Mouse (Mus musculus) hindbrain, embryonic 12.5 days (tissue): Measurements from ENCODE around the gene Mrpl54. TPM values are rescaled to one million over a fixed set of nuclear protein-coding genes. Genes with fewer than 3 reads are reported as not detected.
A peak's percentile ranks its signal among the peaks of the same experiment; 100 is the strongest.
"Not testable (repeated sequence)": the region's sequence is repeated elsewhere in the genome, so short reads cannot be mapped to it uniquely, and the experiment has no call there.

Experiments
- ATAC-seq: fragments of 200-750 bp; cut with Nextera tagmentation; 2 replicates; pipeline ENCODE4 v1.8.0; 2017; ENCODE audit warnings: moderate TSS enrichment; ENCODE audit not compliant: low FRiP score
- H3K27ac ChIP-seq: fragments of 300-500 bp; sonication (generic); 2 replicates; pipeline ENCODE4 v1.5.1; 2016; ENCODE audit warnings: mild to moderate bottlenecking
- H3K27me3 ChIP-seq: fragments of 300-500 bp; sonication (generic); 2 replicates; pipeline ENCODE4 v1.6.1; 2016; ENCODE audit warnings: mild to moderate bottlenecking
- H3K36me3 ChIP-seq: fragments of 300-500 bp; sonication (generic); 2 replicates; pipeline ENCODE4 v1.6.1; 2016; ENCODE audit warnings: mild to moderate bottlenecking
- H3K4me1 ChIP-seq: fragments of 300-500 bp; sonication (generic); 2 replicates; pipeline ENCODE4 v1.6.1; 2016
- H3K4me2 ChIP-seq: fragments of 300-500 bp; sonication (generic); replicated peaks from 2 replicates; pipeline ENCODE4 v1.6.1; 2016; ENCODE audit warnings: mild to moderate bottlenecking
- H3K4me3 ChIP-seq: fragments of 300-500 bp; sonication (generic); 2 replicates; pipeline ENCODE4 v1.5.1; 2016; ENCODE audit warnings: mild to moderate bottlenecking
- H3K9ac ChIP-seq: fragments of 300-500 bp; sonication (generic); 2 replicates; pipeline ENCODE4 v1.6.1; 2016; ENCODE audit warnings: mild to moderate bottlenecking, moderate library complexity
- H3K9me3 ChIP-seq: fragments of 300-500 bp; sonication (generic); replicated peaks from 2 replicates; pipeline ENCODE4 v1.6.1; 2016; ENCODE audit warnings: mild to moderate bottlenecking
- whole genome bisulfite sequencing: fragments of 180-500 bp; shearing (Covaris S2); methylation state at CpG from one replicate; pipeline ENCODE4 v1.1.7; 2016; 5-methylcytosine and 5-hydroxymethylcytosine counted together
- polyA plus RNA-seq: library from polyadenylated mRNA; unstranded; fragments of >200 nt; fragmentation: Nextera tagmentation; extraction: Ambion mirVana; gene quantifications from 2 replicates; pipeline ENCODE4 v1.2.1, GENCODE M21; 2016

The Mrpl54 gene
- polyA plus RNA-seq, 1 experiment from 2014 or later = 155 TPM

DNA sequence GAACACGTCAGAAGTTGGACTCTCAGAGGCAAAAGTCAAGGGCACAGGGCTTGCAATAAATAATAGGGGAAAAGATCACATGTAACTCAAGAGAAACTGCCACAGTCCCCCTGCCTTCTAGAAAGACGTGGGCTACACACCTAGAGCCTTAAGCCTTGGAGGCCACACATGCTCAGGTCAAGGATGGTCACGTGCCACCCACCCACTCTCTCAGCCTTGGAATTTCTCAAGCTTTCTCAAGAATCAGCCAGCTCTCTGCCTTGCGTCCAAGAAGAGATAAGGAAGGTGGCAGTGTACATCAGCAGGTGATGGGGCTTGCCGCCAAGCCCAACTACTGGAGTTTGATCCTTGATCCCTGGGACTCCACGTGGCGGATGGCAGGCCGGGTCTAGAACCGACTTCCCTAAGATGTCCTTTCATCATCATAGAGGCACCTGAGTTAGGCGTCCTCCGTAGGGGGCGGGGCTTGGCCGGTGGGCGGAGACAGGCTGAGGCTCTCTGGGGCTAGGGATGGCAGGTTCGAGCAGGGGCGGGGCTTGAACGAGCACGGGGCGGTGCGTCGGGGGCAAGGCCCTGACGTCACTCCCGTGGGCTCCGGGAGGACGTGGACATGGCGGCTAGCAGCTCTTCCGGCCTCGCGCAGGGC, 34.0 kb downstream of the Mrpl54 start, which contains the start of gene Zfr2:
Gene Zfr2 (plus strand): TSS at position 576 of the 646 bp plus-strand sequence.
- Histone ChIP-seq H3K9ac (peak within 1 kb of the TSS; percentile 77), H3K9me3 (no peaks in the 10 kb centered on the region), H3K27ac (0 out of 2 replicates have a peak within 1 kb of the TSS, but pooled peaks have one; percentile 23), H3K4me2 (peak within 1 kb of the TSS; percentile 78), H3K27me3 (peaks cover 22% of the 10 kb centered on the region), H3K4me1 (peaks cover 40% of the 10 kb centered on the region), H3K36me3 (no peaks in the 10 kb centered on the region), H3K4me3 (peak within 1 kb of the TSS; percentile 64)
- WGBS = 8% methylated on average over 29 of the region's 29 CpGs
- ATAC-seq = peak; percentile 53

DNA sequence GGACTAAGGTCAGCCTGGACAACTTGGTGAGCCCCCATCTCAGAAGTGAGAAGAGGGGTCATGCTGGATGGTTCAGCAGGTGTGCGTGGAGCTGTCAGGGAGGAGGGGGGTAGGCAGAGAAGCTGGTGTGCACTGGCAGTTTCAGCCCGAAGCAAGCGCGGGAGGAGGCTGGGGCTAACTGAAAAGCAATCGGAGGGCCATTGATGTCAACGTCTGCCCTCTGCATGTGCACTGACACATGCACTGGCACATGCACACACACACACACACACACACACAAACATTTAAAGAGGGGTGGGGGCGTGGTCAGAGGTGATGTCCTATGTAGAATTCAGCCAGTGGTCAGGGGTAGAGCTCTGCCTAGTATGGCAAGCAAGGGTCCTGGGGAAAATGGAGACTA, 35.3 kb downstream of the Mrpl54 start:
- 0 out of 2 replicates have a peak, but pooled peaks have one; percentile 1 for ATAC-seq
- peak overlapping the region; percentile 27; the same call in 1 of the 2 replicates for H3K9ac ChIP-seq

DNA sequence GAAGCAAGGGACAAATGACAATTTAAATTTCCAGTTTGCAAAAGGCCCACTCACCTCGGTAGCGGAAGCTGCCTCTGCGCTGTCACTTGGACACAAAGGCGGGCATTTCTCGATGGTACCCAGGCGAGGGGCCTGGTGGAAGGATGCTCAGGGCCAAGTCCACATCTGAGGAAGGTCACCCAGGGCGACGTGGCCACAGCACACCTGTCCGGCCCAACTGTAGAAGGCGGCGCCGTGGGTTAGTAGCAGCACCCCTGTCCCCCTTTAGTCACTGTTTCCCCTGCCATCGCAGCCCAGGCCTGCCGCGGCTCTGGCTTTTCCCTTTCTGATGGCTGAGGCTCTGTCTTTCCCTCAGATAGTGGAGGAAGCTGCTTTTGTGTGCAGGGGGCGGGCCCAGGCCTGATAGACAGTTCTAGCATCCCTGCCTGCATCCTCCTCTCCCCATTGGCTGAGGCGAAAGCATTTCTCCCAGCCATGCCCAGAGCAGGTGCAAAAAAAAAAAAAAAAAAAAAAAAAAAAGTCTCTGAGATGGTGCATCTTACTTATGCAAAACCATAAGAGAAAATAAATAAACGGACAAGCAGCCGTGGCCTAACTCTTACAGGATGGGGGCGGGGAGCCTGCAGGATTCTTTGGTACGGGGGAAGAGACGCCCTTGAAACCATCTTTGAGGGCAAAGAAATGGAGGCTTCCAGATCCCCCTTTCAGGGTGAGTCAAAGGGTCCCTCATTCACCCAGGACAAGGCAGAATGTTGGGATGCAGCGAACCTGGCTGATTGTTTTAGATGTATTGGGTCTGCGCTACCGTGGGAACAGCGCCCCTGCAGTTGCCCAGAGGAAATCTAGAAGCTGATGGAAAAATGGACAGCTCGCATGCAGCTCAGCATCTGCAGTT, 36.0 kb downstream of the Mrpl54 start, which contains the start of gene Atcay:
Gene Atcay (minus strand): TSS at position 396 of the 895 bp plus-strand sequence.
- Histone ChIP-seq H3K9me3 (no peaks in the 10 kb centered on the region), H3K4me3 (peak within 1 kb of the TSS; percentile 58), H3K27ac (peak within 1 kb of the TSS; percentile 85), H3K9ac (peak within 1 kb of the TSS; percentile 77), H3K4me2 (peak within 1 kb of the TSS; percentile 62), H3K4me1 (peaks cover 36% of the 10 kb centered on the region), H3K36me3 (no peaks in the 10 kb centered on the region), H3K27me3 (peaks cover 17% of the 10 kb centered on the region; the same call in 1 of the 2 replicates)
- WGBS = 7% methylated on average over 27 of the region's 27 CpGs
- peak; percentile 90 for ATAC-seq

More for the DNA sequence above, 35.3 kb downstream of the Mrpl54 start:
- Histone ChIP-seq H3K4me2 (peak overlapping the region; percentile 62), H3K9me3 (no peaks in the 10 kb centered on the region), H3K4me1 (peaks cover 38% of the 10 kb centered on the region), H3K36me3 (no peaks in the 10 kb centered on the region), H3K27me3 (peaks cover 17% of the 10 kb centered on the region; the same call in 1 of the 2 replicates), H3K4me3 (peak overlapping the region; percentile 58), H3K27ac (peak overlapping the region; percentile 85)
- 48% methylated on average over 7 of the region's 7 CpGs for WGBS

DNA sequence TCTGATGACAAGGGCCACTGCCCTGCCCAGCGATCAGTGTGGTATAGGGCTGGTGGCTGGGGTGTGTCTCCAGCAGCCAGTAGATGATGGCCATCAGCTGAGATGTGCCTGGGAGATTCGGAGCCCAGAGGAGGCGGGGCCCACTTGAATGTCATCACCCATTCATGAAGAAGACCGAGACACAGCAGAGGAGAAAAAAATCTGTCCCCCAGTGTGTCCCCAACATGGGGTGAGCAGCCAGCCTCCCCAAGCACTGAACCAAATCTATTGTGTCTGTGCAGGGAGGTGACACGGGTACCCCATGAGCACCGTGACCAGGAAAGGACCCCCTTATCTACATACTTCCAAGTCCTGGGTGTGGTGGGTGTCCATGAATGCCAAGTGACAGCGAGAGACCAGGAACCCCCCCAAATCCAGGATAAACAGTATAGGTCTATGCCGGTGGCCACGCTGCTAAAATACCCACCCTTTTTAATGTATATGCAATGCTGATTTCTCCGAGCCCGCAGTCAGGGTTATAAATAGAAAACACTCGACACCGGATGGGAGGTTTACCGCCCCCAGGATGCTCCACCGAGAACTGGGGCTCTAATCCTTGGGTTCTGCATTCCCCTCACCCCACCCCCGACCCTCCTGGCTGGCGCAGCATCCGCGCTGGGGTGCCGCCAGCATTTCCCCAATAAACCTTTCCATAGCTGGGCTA, 36.8 kb downstream of the Mrpl54 start:
- H3K9ac ChIP-seq = peak overlapping the region; percentile 77

DNA sequence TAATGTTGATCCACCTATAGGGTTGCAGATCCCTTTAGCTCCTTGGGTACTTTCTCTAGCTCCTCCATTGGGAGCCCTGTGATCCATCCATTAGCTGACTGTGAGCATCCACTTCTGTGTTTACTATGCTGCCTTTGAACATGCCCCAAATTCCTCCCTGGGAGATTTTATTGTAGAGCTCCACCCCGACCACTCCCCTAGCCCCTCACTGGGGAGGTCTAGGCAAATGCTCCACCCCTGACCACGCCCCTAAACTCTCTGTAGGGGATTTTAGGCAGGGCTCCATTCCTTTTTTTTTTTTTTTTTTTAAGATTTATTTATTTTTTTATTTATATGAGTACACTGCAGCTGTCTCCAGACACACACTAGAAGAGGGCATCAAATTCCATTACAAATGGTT, 43.0 kb downstream of the Mrpl54 start:
- H3K27ac ChIP-seq, H3K4me2 ChIP-seq, H3K9me3 ChIP-seq, ATAC-seq, H3K4me1 ChIP-seq, H3K9ac ChIP-seq, H3K4me3 ChIP-seq, H3K27me3 ChIP-seq: not testable (repeated sequence)
- WGBS = 73% methylated on average over 2 of the region's 2 CpGs
- peaks cover 35% of the 10 kb centered on the region for H3K36me3 ChIP-seq

More for the DNA sequence above, 36.8 kb downstream of the Mrpl54 start:
- WGBS = 10% methylated on average over 20 of the region's 20 CpGs
- Histone ChIP-seq H3K27ac (peak overlapping the region; percentile 80), H3K4me1 (peaks cover 36% of the 10 kb centered on the region), H3K4me3 (peak overlapping the region; percentile 58), H3K36me3 (no peaks in the 10 kb centered on the region), H3K4me2 (peak overlapping the region; percentile 62), H3K9me3 (no peaks in the 10 kb centered on the region), H3K27me3 (peaks cover 17% of the 10 kb centered on the region; the same call in 1 of the 2 replicates)
- ATAC-seq = peak; percentile 33; the same call in 1 of the 2 replicates

DNA sequence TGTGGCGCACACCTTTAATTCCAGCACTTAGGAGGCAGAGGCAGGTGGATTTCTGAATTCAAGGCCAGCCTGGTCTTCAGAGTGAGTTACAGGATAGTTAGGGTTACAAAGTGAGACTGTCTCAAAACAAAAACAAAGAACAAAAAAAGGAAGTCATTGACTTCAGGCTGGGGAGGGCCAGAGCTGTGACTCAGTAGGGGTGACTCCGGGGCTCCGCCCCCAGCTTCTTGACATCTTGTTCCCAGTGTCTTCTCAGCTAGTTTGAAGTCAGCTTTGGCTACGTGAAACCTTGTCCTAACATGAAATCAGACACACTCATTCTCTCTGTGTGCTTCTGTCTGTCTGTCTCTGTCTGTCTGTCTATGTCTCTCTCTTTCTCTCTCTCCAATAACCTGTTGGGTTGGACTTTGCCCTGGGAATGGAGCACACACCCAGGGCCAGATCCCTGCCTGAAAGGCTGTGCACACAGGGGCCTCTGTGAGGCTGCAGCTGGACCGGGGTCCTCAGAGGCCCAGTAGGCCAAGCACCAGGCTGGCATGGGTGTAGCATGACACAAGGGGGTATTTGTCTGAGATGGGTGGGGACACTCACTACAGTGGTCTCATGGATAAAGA, 45.2 kb downstream of the Mrpl54 start:
- no peaks in the 10 kb centered on the region for H3K4me1 ChIP-seq
- ATAC-seq = no peak
- 87% methylated on average over 5 of the region's 5 CpGs for WGBS
- no peaks in the 10 kb centered on the region for H3K27me3 ChIP-seq
- H3K9me3 ChIP-seq = no peaks in the 10 kb centered on the region
- no peak overlapping the region for H3K9ac ChIP-seq
- H3K36me3 ChIP-seq = peaks cover 48% of the 10 kb centered on the region
- H3K27ac ChIP-seq = no peak overlapping the region
- H3K4me3 ChIP-seq = no peak overlapping the region
- H3K4me2 ChIP-seq = no peak overlapping the region

DNA sequence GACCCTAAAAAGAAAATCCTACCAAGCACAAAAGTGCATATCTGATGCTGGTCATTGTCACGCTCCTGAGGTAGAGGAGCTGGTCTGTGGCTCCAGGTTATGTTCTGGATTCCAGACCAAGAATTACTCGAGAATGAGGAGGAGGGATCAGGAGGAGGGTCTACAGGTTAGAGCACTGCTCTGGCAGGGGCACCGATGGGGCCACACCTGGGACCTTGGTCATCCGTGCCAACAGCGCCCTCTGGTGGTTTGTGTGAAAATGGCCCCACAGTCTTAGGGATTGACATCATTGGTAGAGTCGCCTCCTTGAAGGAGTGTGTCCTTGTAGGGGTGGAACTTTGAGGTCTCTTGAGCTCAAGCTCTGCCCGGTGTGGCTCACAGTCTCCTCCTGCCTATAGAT, 48.8 kb downstream of the Mrpl54 start:
- WGBS = 40% methylated on average over 7 of the region's 7 CpGs

DNA sequence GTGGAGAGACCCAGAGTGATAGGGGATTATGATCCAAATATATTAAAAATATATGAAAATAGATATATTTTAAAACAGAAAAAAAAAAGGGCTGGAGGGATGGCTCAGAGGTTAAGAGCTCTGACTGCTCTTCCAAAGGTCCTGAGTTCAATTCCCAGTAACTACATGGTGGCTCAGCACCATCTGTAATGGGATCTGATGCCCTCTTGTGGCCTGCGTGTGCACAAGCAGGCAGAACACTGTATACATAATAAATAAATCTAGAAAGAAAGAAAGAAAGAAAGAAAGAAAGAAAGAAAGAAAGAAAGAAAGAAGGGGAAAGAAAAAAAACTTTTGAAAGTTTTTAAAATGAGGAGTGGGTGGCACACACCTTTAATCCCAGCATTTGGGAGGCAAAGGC, 49.5 kb downstream of the Mrpl54 start:
- peaks cover 75% of the 10 kb centered on the region for H3K36me3 ChIP-seq
- H3K4me1 ChIP-seq, H3K27ac ChIP-seq, H3K9me3 ChIP-seq, ATAC-seq, H3K9ac ChIP-seq, H3K4me2 ChIP-seq, H3K27me3 ChIP-seq, H3K4me3 ChIP-seq: not testable (repeated sequence)
- 22% methylated on average over 1 of the region's 1 CpGs for WGBS

More for the DNA sequence above, 48.8 kb downstream of the Mrpl54 start:
- Histone ChIP-seq H3K9me3 (no peaks in the 10 kb centered on the region), H3K27me3 (no peaks in the 10 kb centered on the region), H3K4me3 (no peak overlapping the region), H3K4me1 (no peaks in the 10 kb centered on the region), H3K9ac (no peak overlapping the region), H3K36me3 (peaks cover 68% of the 10 kb centered on the region), H3K4me2 (no peak overlapping the region), H3K27ac (no peak overlapping the region)
- 0 out of 2 replicates have a peak, but pooled peaks have one; percentile 29 for ATAC-seq

DNA sequence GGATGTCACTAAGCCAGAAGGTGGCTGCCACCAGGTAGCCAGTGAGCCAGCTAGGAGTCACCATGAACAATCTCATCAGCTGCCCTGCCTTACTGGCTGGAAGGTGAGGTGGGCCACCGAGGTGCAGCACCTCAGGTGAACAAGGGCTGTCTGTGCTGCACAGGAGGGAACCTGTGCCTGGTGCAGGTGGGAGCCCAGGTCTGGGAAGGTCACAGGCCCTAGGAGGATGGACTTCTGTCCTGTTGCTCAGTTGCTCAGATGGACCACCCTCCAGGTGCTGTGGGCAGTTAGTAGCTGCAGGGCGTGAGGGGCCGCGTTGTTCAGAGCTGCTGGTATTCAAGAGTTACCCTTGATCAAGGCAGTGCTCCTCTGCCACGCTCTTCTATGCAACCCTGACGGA, 49.9 kb downstream of the Mrpl54 start:
- Histone ChIP-seq H3K9ac (no peak overlapping the region), H3K4me3 (no peak overlapping the region), H3K9me3 (peaks cover 7% of the 10 kb centered on the region; the same call in 1 of the 2 replicates), H3K27me3 (no peaks in the 10 kb centered on the region), H3K36me3 (peaks cover 77% of the 10 kb centered on the region), H3K4me1 (no peaks in the 10 kb centered on the region), H3K27ac (no peak overlapping the region), H3K4me2 (no peak overlapping the region)
- WGBS = 87% methylated on average over 6 of the region's 6 CpGs
- no peak for ATAC-seq

DNA sequence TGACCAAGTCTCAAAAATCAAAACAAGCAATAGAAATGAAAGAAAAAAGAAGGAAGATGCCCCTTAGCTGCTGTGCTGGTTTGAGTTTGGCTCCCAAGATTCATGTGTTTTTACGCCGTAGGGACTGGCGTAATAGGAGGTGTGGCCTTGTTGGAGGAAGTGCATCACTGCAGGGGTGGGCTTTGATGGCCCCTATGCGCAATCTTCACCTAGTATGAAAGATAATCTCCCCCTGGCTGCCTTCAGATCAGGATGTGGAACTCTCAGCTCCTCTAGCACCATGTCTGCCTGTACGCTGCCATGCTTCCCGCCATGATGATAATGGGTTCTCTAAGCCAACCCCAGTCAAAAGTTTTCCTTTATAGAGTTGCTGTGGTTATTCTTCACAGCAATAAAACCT, 50.5 kb downstream of the Mrpl54 start:
- Histone ChIP-seq H3K4me2 (no peak overlapping the region), H3K9me3 (peaks cover 9% of the 10 kb centered on the region; the same call in 1 of the 2 replicates), H3K4me3 (no peak overlapping the region), H3K4me1 (no peaks in the 10 kb centered on the region), H3K27ac (no peak overlapping the region), H3K27me3 (no peaks in the 10 kb centered on the region), H3K36me3 (peaks cover 77% of the 10 kb centered on the region), H3K9ac (no peak overlapping the region)
- WGBS = 95% methylated on average over 6 of the region's 6 CpGs
- no peak for ATAC-seq
